In the genomic region with DNA sequence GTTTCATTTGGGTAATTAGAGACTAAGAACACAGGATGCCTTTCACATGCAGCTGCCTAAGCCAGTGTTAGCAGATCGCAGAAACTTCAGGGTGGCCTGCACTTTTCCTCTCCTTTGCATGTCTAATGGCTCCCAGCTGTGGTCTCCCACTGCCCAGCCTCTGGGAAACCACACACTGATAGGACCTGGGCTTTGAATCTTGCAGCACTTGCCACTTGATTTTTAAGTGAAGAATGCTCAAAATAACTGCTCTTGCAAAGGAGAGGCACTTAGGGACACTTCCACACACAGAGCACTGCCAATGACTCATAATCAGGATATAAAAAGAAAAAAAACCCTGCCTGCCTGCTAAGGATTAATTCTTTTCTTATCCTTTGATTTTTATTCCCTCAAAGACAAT, we compare ENCODE assay signal across 14 mouse cellular contexts.
DNase-seq lines count a peak whose midpoint lies in the region; TF ChIP-seq lines count a peak whose summit lies in the region.
"Had no signal": no experiment of that assay in that cellular context is flagged by ENCODE, and none has a peak within 500 bp of the region (broad histone marks: within the 10 kb centered on the region; RNA-seq: fewer than 3 reads in every experiment).

No protein-coding gene starts in this region.

- DNase-seq in layer of hippocampus, postnatal 14 days (ENCODE audit: low spot score in 2 of 2), result peak; percentile 4 to 5
- DNase-seq in layer of hippocampus, adult 8-10 months (ENCODE audit: low spot score in 2 of 2), result no peak
- peak; percentile 33 for DNase-seq in forelimb bud, embryonic 11.5 days (ENCODE audit: low read depth, low spot score)
- DNase-seq in lung, postnatal 36 days, result peak; percentile 21
- DNase-seq in adrenal gland, adult 18-20 months (ENCODE audit: low spot score in 2 of 2), result no peak
- DNase-seq in retina, postnatal 1 day, result no peak
- no peak for DNase-seq in MN1 (ENCODE audit: low spot score)
- DNase-seq: adrenal gland, adult 2 months; cerebellum, adult 18-20 months; kidney, adult 18-20 months; thymus, postnatal 25 days had no signal

- H3K4me1 ChIP-seq in cortical plate, adult 2 months (ENCODE audit: control insufficient read depth, insufficient read depth, low read length), result peaks cover 6% of the 10 kb centered on the region; the same call in 1 of the 2 replicates
- H3K4me1 ChIP-seq: heart, embryonic 15.5 days; neural tube, embryonic 13.5 days had no signal

- H3K27ac ChIP-seq in cortical plate, adult 2 months (ENCODE audit: insufficient read depth, low read length), result peak overlapping the region; percentile 41; the same call in 1 of the 2 replicates
- H3K27ac ChIP-seq: heart, embryonic 15.5 days; neural tube, embryonic 13.5 days had no signal

- no peak for TF ChIP-seq POLR2A in cortical plate, adult 2 months (IDR thresholded peaks at IDR 0.05; ENCODE audit: extremely low read depth, insufficient read depth, low read length)

- TF ChIP-seq CTCF in cortical plate, adult 2 months (IDR thresholded peaks at IDR 0.05; ENCODE audit: extremely low read depth, insufficient read depth, low read length), result no peak

- H3K4me3 ChIP-seq in cortical plate, adult 2 months (ENCODE audit: insufficient read depth, low read length), result no peak overlapping the region
- H3K4me3 ChIP-seq: heart, embryonic 15.5 days; neural tube, embryonic 13.5 days had no signal

Comparison
In these comparisons a context has a peak if more than half of its experiments do, and no peak if none do; other contexts are left out.
1. DNase-seq: peak in layer of hippocampus, postnatal 14 days (2 of 2), forelimb bud, embryonic 11.5 days (single experiment) and lung, postnatal 36 days (single experiment); none in layer of hippocampus, adult 8-10 months (0 of 2), adrenal gland, adult 18-20 months (0 of 2), retina, postnatal 1 day (single experiment) and MN1 (single experiment).